Mouse (Mus musculus) lung, embryonic 14.5 days (tissue): ENCODE results near the gene Sntb2. TPM values are rescaled to one million over a fixed set of nuclear protein-coding genes. Genes with fewer than 3 reads are reported as not detected.
"Not testable (repeated sequence)": the region's sequence is repeated elsewhere in the genome, so short reads cannot be mapped to it uniquely, and the experiment has no call there.

Experiments used
- ATAC-seq: fragments of 200-750 bp; cut with Nextera tagmentation; 2 replicates; pipeline ENCODE4 v1.8.0; 2017; ENCODE audit warnings: mild to moderate bottlenecking, moderate TSS enrichment, moderate library complexity; ENCODE audit not compliant: insufficient read depth
- DNase-seq: peaks from one replicate; pipeline ENCODE4 v3.0.0-alpha.2; 2015
- H3K27ac ChIP-seq: fragments of 300-500 bp; sonication (generic); 2 replicates; pipeline ENCODE4 v1.5.1; 2014; ENCODE audit warnings: low read depth, mild to moderate bottlenecking, moderate library complexity
- H3K27me3 ChIP-seq: fragments of 300-500 bp; sonication (generic); 2 replicates; pipeline ENCODE4 v1.6.1; 2014; ENCODE audit warnings: low read length, control low read depth; ENCODE audit not compliant: insufficient read depth
- H3K36me3 ChIP-seq: fragments of 300-500 bp; sonication (generic); 2 replicates; pipeline ENCODE4 v1.6.1; 2014; ENCODE audit warnings: control low read depth; ENCODE audit not compliant: insufficient read depth
- H3K4me1 ChIP-seq: fragments of 300-500 bp; sonication (generic); 2 replicates; pipeline ENCODE4 v1.6.1; 2014; ENCODE audit warnings: antibody characterized with exemption, control low read depth; ENCODE audit not compliant: insufficient read depth
- H3K4me2 ChIP-seq: fragments of 300-500 bp; sonication (generic); 2 replicates; pipeline ENCODE4 v1.6.1; 2014; ENCODE audit warnings: mild to moderate bottlenecking
- H3K4me3 ChIP-seq: fragments of 300-500 bp; sonication (generic); 2 replicates; pipeline ENCODE4 v1.5.1; 2014; ENCODE audit warnings: low read depth, low read length
- H3K9ac ChIP-seq: fragments of 300-500 bp; sonication (generic); 2 replicates; pipeline ENCODE4 v1.6.1; 2014
- H3K9me3 ChIP-seq: fragments of 300-500 bp; sonication (generic); 2 replicates; pipeline ENCODE4 v1.6.1; 2016; ENCODE audit warnings: low read depth, low read length, control low read depth
- CTCF ChIP-seq: IDR thresholded peaks from 2 replicates; pipeline ENCODE4 v1.5.1; 2016; ENCODE audit warnings: antibody characterized with exemption, low read depth
- WGBS: fragments of 180-500 bp; shearing (Covaris S2); extraction: QIAGEN DNeasy Blood & Tissue Kit; methylation state at CpG from one replicate; pipeline ENCODE4 v1.1.7; 2014; 5-methylcytosine and 5-hydroxymethylcytosine counted together
- polyA plus RNA-seq: library from polyadenylated mRNA; unstranded; fragments of >200 nt; fragmentation: Nextera tagmentation; extraction: Ambion mirVana; gene quantifications from 2 replicates; pipeline ENCODE4 v1.2.1, GENCODE M21; 2014

The Sntb2 gene
- polyA plus RNA-seq, 1 experiment from 2014 or later = 22.1 TPM

- DNase-seq (peak; percentile 45), ATAC-seq (peak; percentile 18; the same call in 1 of the 2 replicates)
- H3K4me1 ChIP-seq = peaks cover 5% of the 10 kb centered on the region; the same call in 1 of the 2 replicates
- H3K4me2 ChIP-seq = peak overlapping the region; percentile 78
- H3K4me3 ChIP-seq = peak overlapping the region; percentile 98
- under 1% methylated on average over 40 of the region's 40 CpGs for WGBS
- no peak for TF ChIP-seq CTCF
- peak overlapping the region; percentile 82 for H3K27ac ChIP-seq
- H3K27me3 ChIP-seq = no peaks in the 10 kb centered on the region
- peak overlapping the region; percentile 87 for H3K9ac ChIP-seq
- H3K9me3 ChIP-seq = no peaks in the 10 kb centered on the region
- peaks cover 6% of the 10 kb centered on the region; the same call in 1 of the 2 replicates for H3K36me3 ChIP-seq
Measured at GRCm38 (mm10) chr8:107031577-107032090, 96.1 kb downstream of the Sntb2 start.

DNA sequence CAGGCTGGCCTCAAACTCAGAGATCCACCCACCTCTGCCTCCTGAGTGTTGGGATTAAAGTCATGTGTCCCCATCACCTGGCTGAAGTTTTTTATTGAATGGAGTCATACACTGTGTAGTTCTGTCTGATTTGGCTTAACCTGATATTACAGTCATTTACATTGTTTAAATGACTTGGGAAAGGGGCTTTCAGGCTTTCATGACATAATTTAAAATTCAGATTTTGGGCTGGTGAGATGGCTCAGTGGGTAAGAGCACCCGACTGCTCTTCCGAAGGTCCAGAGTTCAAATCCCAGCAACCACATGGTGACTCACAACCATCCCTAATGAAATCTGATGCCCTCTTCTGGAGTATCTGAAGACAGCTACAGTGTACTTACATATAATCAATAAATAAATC is 98.1 kb downstream of the Sntb2 start:
- H3K27me3 ChIP-seq, H3K4me3 ChIP-seq, H3K27ac ChIP-seq, H3K4me1 ChIP-seq, ATAC-seq, H3K9ac ChIP-seq, DNase-seq, H3K4me2 ChIP-seq, H3K9me3 ChIP-seq: not testable (repeated sequence)
- peaks cover 16% of the 10 kb centered on the region for H3K36me3 ChIP-seq
- WGBS = 93% methylated on average over 2 of the region's 2 CpGs

DNA sequence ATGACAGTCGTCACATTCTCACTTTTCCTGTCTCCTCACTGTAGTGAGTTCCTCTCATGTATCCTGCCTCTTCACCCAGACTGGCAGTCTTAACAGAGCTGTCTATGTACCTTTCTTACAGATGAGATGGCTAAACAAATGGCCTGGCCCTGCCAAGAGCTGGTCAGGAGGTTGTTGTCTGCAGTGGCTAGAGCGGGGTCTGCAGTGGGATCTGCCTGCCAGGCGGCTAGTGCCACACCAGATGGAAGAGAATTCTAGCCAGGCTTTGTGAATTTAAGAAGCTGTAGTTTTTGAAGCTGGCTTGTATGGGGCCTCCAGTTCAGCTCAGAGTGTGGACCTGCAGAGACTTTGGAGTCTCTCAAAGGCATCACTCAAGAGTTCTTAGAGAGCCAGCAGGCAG is 100.1 kb downstream of the Sntb2 start:
- H3K9me3 ChIP-seq = no peaks in the 10 kb centered on the region
- no peak overlapping the region for H3K9ac ChIP-seq
- H3K4me2 ChIP-seq = no peak overlapping the region
- peaks cover 5% of the 10 kb centered on the region; the same call in 1 of the 2 replicates for H3K4me1 ChIP-seq
- DNase-seq (no peak), ATAC-seq (no peak)
- 83% methylated on average over 3 of the region's 3 CpGs for WGBS
- H3K27me3 ChIP-seq = no peaks in the 10 kb centered on the region
- H3K36me3 ChIP-seq = peaks cover 35% of the 10 kb centered on the region
- TF ChIP-seq CTCF = no peak
- no peak overlapping the region for H3K27ac ChIP-seq
- H3K4me3 ChIP-seq = no peak overlapping the region

DNA sequence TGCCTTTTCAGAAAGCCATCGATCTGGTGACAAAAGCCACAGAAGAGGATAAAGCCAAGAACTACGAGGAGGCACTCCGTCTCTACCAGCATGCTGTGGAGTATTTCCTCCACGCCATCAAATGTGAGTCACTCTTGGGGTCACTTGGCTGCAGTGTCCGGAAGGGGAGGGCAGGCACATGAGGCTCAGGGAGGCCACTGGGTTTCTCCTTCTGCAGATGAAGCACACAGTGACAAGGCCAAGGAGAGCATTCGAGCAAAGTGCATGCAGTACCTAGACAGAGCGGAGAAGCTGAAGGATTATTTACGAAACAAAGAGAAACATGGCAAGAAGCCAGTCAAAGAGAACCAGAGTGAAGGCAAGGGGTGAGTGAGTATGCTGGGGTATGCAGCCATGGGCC is 101.1 kb downstream of the Sntb2 start:
- H3K4me2 ChIP-seq = no peak overlapping the region
- no peaks in the 10 kb centered on the region for H3K9me3 ChIP-seq
- WGBS = 77% methylated on average over 8 of the region's 8 CpGs
- peak; percentile 28 for DNase-seq
- TF ChIP-seq CTCF = no peak
- H3K4me1 ChIP-seq = peaks cover 5% of the 10 kb centered on the region; the same call in 1 of the 2 replicates
- peaks cover 45% of the 10 kb centered on the region for H3K36me3 ChIP-seq
- no peaks in the 10 kb centered on the region for H3K27me3 ChIP-seq
- no peak for ATAC-seq
- no peak overlapping the region for H3K4me3 ChIP-seq
- H3K9ac ChIP-seq = no peak overlapping the region
- no peak overlapping the region for H3K27ac ChIP-seq

- Histone ChIP-seq H3K9ac (no peak overlapping the region), H3K36me3 (peaks cover 85% of the 10 kb centered on the region), H3K9me3 (no peaks in the 10 kb centered on the region), H3K27me3 (no peaks in the 10 kb centered on the region), H3K27ac (no peak overlapping the region), H3K4me1 (no peaks in the 10 kb centered on the region), H3K4me3 (no peak overlapping the region), H3K4me2 (no peak overlapping the region)
- WGBS = 80% methylated on average over 7 of the region's 7 CpGs
- no peak for ATAC-seq
- no peak for DNase-seq
- no peak for TF ChIP-seq CTCF
Measured at GRCm38 (mm10) chr8:107040632-107041031, 105.1 kb downstream of the Sntb2 start.

DNA sequence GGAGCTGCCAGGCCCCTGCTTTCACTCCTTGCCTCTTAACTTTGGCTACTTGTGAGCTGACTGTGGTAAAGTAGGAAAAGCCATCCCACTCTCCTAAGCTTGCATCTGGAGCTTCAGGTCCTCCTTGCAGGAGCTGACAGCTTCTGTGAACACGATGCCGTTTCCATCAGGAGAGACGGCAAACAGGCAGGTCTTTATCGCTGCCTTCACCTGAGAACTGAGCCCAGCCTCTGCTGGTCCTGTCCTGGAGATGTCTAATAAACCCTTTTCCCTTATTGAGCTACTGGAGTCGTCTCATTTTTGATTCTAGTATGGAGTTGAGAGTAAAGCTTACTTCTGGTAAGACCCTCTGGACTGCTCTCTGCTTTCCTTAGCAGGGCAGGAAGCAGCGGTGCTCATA is 109.9 kb downstream of the Sntb2 start:
- no peak for ATAC-seq
- no peak for DNase-seq
- no peak overlapping the region for H3K4me2 ChIP-seq
- H3K27ac ChIP-seq = no peak overlapping the region
- 88% methylated on average over 6 of the region's 6 CpGs for WGBS
- peaks cover 79% of the 10 kb centered on the region for H3K36me3 ChIP-seq
- H3K27me3 ChIP-seq = no peaks in the 10 kb centered on the region
- TF ChIP-seq CTCF = no peak
- no peaks in the 10 kb centered on the region for H3K9me3 ChIP-seq
- H3K4me3 ChIP-seq = no peak overlapping the region
- H3K9ac ChIP-seq = no peak overlapping the region
- no peaks in the 10 kb centered on the region for H3K4me1 ChIP-seq

GRCm38 (mm10) chr8:107046976-107047375 is 111.4 kb downstream of the Sntb2 start:
- no peak overlapping the region for H3K9ac ChIP-seq

More at GRCm38 (mm10) chr8:107046976-107047375, 111.4 kb downstream of the Sntb2 start:
- Histone ChIP-seq H3K9me3 (no peaks in the 10 kb centered on the region), H3K36me3 (peaks cover 79% of the 10 kb centered on the region), H3K27ac (no peak overlapping the region), H3K4me2 (peak overlapping the region; percentile 75), H3K4me1 (no peaks in the 10 kb centered on the region), H3K4me3 (no peak overlapping the region), H3K27me3 (no peaks in the 10 kb centered on the region)
- no peak for DNase-seq
- ATAC-seq = no peak
- TF ChIP-seq CTCF = no peak
- 83% methylated on average over 5 of the region's 5 CpGs for whole genome bisulfite sequencing
